Mouse (Mus musculus) liver, embryonic 11.5 days (tissue): Measurements from ENCODE around the gene Scn3b. TPM values are rescaled to one million over a fixed set of nuclear protein-coding genes. Genes with fewer than 3 reads are reported as not detected.
A peak's percentile ranks its signal among the peaks of the same experiment; 100 is the strongest.

Experiments used
- ATAC-seq: fragments of 200-750 bp; cut with Nextera tagmentation; replicated peaks from 2 replicates; pipeline ENCODE4 v1.8.0; 2017; ENCODE audit warnings: moderate number of reproducible peaks, mild to moderate bottlenecking, moderate TSS enrichment, moderate library complexity; ENCODE audit not compliant: low FRiP score
- DNase-seq: peaks from one replicate; pipeline ENCODE4 v3.0.0-alpha.2; 2017; ENCODE audit warnings: low spot score
- H3K27ac ChIP-seq: fragments of 300-500 bp; sonication (generic); 2 replicates; pipeline ENCODE4 v1.5.1; 2014; ENCODE audit warnings: mild to moderate bottlenecking, low read depth, low read length, control low read depth
- H3K27me3 ChIP-seq: fragments of 300-500 bp; sonication (generic); replicated peaks from 2 replicates; pipeline ENCODE4 v1.6.1; 2014; ENCODE audit warnings: low read length, mixed read lengths; ENCODE audit not compliant: control insufficient read depth, insufficient read depth
- H3K36me3 ChIP-seq: fragments of 300-500 bp; sonication (generic); 2 replicates; pipeline ENCODE4 v1.6.1; 2014; ENCODE audit warnings: mild to moderate bottlenecking, low read length, moderate library complexity, mixed read lengths; ENCODE audit not compliant: control insufficient read depth, insufficient read depth
- H3K4me1 ChIP-seq: fragments of 300-500 bp; sonication (generic); replicated peaks from 2 replicates; pipeline ENCODE4 v1.6.1; 2014; ENCODE audit warnings: low read length, mixed read lengths; ENCODE audit not compliant: control insufficient read depth, insufficient read depth
- H3K4me2 ChIP-seq: fragments of 300-500 bp; sonication (generic); 2 replicates; pipeline ENCODE4 v1.6.1; 2014; ENCODE audit warnings: mild to moderate bottlenecking, control low read depth, moderate library complexity
- H3K4me3 ChIP-seq: fragments of 300-500 bp; sonication (generic); 2 replicates; pipeline ENCODE4 v1.5.1; 2014; ENCODE audit warnings: low read depth, low read length, control low read depth
- H3K9ac ChIP-seq: fragments of 300-500 bp; sonication (generic); 2 replicates; pipeline ENCODE4 v1.6.1; 2014; ENCODE audit warnings: low read depth, low read length, control low read depth
- H3K9me3 ChIP-seq: fragments of 300-500 bp; sonication (generic); 2 replicates; pipeline ENCODE4 v1.6.1; 2016; ENCODE audit warnings: low read length, inconsistent platforms, mixed read lengths; ENCODE audit not compliant: control insufficient read depth
- WGBS: fragments of 180-500 bp; shearing (Covaris S2); extraction: QIAGEN DNeasy Blood & Tissue Kit; methylation state at CpG from one replicate; pipeline ENCODE4 v1.1.7; 2014; 5-methylcytosine and 5-hydroxymethylcytosine counted together
- polyA plus RNA-seq: library from polyadenylated mRNA; unstranded; fragments of >200 nt; fragmentation: Nextera tagmentation; extraction: Ambion mirVana; gene quantifications from 2 replicates; pipeline ENCODE4 v1.2.1, GENCODE M21; 2014

Scn3b gene
- polyA plus RNA-seq, 1 experiment from 2014 or later = 0.22 TPM

DNA sequence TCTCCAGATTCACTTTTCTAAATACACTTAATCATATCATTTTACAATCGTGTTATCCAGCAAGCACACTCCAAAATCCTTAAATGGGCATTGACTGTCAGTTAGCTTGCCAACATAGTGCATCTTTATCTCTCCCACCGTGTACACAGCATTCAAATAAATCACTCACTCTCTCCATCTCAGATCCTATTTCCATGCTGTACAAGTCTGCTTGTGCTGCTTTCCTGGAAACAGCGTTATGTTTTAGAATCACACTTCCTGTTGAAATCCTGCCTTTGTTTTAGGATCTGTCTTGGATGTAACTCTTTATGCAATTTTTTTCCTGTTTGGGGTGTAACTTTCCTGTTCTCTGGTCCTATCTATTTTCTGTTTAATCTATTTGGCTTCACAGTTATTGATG lies 16.6 kb upstream of the Scn3b start:
- no peak for ATAC-seq
- WGBS = 53% methylated on average over 3 of the region's 3 CpGs
- Histone ChIP-seq H3K4me1 (no peaks in the 10 kb centered on the region), H3K36me3 (no peaks in the 10 kb centered on the region), H3K9ac (no peak overlapping the region), H3K4me2 (no peak overlapping the region), H3K9me3 (no peaks in the 10 kb centered on the region), H3K4me3 (no peak overlapping the region), H3K27ac (no peak overlapping the region), H3K27me3 (no peaks in the 10 kb centered on the region)
- no peak for DNase-seq

DNA sequence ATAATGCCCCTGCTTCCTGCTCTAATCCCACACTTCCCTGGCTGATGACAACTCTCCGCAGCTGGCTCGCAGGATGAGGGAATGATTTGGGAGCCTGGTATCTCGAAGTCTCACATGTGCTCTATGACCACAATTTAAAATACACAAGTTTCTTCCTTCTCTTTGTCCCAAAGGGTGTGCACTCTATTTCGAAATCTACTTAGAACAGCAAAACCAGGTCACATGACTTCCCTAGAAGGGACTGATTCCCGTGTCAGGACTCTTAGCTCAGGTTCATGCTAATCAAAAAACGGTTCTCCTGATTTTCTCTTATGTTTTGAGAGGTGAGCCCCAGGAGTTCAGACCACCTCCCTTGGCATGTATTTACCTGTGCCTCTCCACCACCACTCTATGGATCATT lies 5.1 kb upstream of the Scn3b start:
- 42% methylated on average over 6 of the region's 6 CpGs for WGBS
- no peaks in the 10 kb centered on the region for H3K36me3 ChIP-seq
- DNase-seq (no peak), ATAC-seq (no peak)
- H3K4me2 ChIP-seq = no peak overlapping the region
- no peak overlapping the region for H3K4me3 ChIP-seq
- no peak overlapping the region for H3K9ac ChIP-seq
- peaks cover 11% of the 10 kb centered on the region for H3K27me3 ChIP-seq
- no peak overlapping the region for H3K27ac ChIP-seq
- no peaks in the 10 kb centered on the region for H3K9me3 ChIP-seq
- H3K4me1 ChIP-seq = no peaks in the 10 kb centered on the region; the same call in 1 of the 2 replicates

DNA sequence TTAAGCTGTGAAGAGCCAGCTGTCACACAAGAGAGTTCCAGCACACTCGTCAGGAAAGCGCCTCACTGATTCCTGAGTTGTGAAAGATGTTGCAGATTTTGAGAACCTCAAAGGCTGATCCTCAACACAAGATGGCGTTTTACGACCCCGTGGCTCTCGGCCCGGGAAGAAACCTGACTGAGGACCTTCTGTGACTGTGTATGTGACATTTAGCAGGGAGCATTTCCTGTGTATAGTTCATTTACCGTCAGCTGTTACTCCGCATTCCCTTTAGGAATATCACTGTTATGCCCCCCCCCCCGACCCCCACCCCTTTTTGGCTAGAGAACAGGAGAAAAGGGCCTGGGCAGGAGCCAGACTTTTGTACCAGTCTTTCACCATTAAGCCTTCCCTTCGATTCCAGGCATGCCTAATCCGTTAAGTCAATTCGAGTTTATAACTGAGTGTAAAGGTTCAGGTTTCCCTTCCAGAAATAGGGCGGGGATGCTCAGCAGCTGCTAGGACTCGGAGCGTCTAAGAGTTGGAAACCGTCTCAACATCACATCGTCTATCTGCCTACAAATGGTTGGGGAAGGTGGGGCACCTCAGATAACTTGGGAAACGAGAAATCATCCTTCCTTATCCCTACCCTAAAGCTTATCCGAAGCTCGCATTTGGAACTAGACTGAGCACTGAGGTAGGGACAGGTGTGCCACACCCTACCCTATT lies 823 bp upstream of the Scn3b start:
- Histone ChIP-seq H3K27ac (no peak overlapping the region), H3K36me3 (no peaks in the 10 kb centered on the region), H3K4me1 (no peaks in the 10 kb centered on the region; the same call in 1 of the 2 replicates), H3K4me2 (no peak overlapping the region), H3K27me3 (peaks cover 21% of the 10 kb centered on the region), H3K9ac (no peak overlapping the region), H3K4me3 (no peak overlapping the region), H3K9me3 (no peaks in the 10 kb centered on the region)
- DNase-seq (no peak), ATAC-seq (no peak)
- 20% methylated on average over 21 of the region's 21 CpGs for WGBS

DNA sequence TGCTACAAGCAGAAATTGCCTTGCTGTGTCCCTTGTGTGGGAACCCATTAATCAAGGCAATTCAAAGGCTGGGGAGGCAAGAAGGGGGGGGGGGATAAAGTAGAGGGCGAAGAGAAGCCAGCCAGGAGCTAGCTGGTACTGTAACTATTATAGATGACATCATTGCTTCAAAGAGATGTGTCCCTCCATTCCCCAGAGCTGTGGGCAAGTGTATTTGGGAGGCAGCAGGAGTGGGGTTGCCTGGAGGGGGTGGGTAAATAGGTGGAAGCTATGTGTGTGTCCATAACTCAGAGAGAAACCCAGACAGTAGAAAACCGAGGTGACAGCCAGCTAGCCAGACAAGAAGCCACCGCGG lies 292 bp upstream of the Scn3b start:
- H3K27ac ChIP-seq = no peak overlapping the region
- H3K27me3 ChIP-seq = peaks cover 21% of the 10 kb centered on the region
- H3K4me3 ChIP-seq = peak overlapping the region; percentile 28
- H3K9ac ChIP-seq = no peak overlapping the region
- DNase-seq (no peak), ATAC-seq (no peak)
- 3% methylated on average over 4 of the region's 4 CpGs for WGBS
- no peaks in the 10 kb centered on the region; the same call in 1 of the 2 replicates for H3K4me1 ChIP-seq
- peak overlapping the region; percentile 69 for H3K4me2 ChIP-seq
- H3K36me3 ChIP-seq = no peaks in the 10 kb centered on the region
- H3K9me3 ChIP-seq = no peaks in the 10 kb centered on the region

DNA sequence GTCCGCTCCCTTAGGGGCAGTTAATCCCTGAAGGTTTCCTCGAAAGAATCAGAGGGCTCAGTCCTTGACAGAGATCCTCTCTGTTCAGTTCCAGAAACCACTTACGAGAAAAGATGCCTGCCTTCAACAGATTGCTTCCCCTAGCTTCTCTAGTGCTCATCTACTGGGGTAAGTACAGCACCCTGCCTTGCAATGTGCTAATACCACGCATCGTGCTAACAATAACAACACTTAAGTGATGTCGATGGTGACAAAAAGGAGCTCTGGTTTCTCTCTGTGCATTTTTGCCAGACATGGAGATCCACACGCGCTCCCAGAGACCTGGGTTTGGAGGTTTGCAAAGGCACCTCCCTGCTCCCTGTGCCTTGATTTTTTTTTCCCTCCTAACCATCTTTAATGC lies 863 bp downstream of the Scn3b start:
- no peak overlapping the region for H3K27ac ChIP-seq
- ATAC-seq (no peak), DNase-seq (no peak)
- H3K27me3 ChIP-seq = peaks cover 21% of the 10 kb centered on the region
- peak overlapping the region; percentile 69; the same call in 1 of the 2 replicates for H3K4me2 ChIP-seq
- no peaks in the 10 kb centered on the region for H3K9me3 ChIP-seq
- no peak overlapping the region for H3K9ac ChIP-seq
- H3K4me1 ChIP-seq = no peaks in the 10 kb centered on the region; the same call in 1 of the 2 replicates
- H3K36me3 ChIP-seq = no peaks in the 10 kb centered on the region
- 27% methylated on average over 8 of the region's 8 CpGs for WGBS
- H3K4me3 ChIP-seq = no peak overlapping the region

DNA sequence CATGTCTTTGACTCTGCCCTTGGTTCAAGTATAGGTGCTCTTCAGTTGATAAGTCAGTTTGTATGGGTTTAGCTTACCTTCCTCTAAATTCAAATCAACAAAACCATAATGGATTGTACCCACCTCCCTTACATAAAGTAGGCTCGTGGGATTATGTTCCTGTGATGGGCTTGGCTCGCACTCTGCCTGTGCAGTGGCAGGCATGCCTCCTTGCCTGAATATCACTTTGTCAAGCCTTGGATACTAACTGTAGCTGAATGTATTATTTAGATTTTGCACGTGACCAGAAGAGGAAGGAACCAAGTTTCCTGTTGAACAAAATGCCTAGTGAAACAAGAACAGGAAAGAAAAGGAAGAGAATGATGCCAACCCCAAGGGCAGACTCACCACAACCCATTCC lies 2.1 kb downstream of the Scn3b start:
- Histone ChIP-seq H3K9ac (no peak overlapping the region), H3K4me2 (no peak overlapping the region), H3K27ac (no peak overlapping the region), H3K36me3 (no peaks in the 10 kb centered on the region), H3K4me3 (no peak overlapping the region), H3K9me3 (no peaks in the 10 kb centered on the region), H3K27me3 (peaks cover 21% of the 10 kb centered on the region), H3K4me1 (no peaks in the 10 kb centered on the region; the same call in 1 of the 2 replicates)
- ATAC-seq (no peak), DNase-seq (no peak)
- WGBS = 53% methylated on average over 3 of the region's 3 CpGs

DNA sequence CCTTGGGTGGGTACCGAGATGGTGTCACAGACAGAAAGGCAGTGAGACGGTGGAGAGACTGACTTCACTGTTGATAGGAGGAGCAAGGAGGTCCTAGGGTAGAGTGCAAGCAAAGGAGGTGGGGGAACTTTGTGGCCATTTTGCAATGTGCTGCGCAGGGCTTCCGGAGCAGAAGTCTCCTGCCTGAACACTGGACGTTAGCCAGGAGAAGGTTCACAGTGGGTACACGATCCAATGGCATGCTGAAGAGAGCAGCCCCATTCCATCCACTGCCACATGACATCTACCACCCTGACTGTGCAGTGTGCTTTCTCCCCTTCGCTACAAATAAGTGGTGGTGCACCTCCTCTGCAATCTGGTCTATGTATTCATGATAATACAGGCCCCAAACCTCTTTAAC lies 3.8 kb downstream of the Scn3b start:
- DNase-seq = no peak
- no peak overlapping the region for H3K4me2 ChIP-seq
- WGBS = 77% methylated on average over 7 of the region's 7 CpGs

DNA sequence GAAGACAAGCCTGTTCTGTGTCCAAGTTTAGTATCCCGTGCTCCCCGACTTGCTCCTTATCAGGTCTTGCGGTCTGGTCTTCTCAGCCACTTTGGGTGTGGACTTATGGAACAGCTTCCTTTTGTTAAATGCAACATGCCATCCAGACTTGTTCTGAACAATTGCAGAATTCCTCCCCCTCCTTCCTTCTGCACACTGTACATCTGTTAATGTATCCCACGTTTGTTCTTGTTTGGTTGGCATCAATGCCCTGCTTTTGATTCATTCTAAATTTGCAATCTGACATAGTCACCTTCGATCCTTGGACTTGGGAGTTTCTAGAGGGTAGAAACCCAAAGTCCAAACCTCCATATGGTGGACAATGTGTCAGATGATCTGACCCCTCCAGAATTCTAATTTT lies 6.9 kb downstream of the Scn3b start:
- Histone ChIP-seq H3K9ac (no peak overlapping the region), H3K4me1 (no peaks in the 10 kb centered on the region), H3K27me3 (no peaks in the 10 kb centered on the region), H3K36me3 (no peaks in the 10 kb centered on the region), H3K4me3 (no peak overlapping the region), H3K9me3 (no peaks in the 10 kb centered on the region), H3K27ac (no peak overlapping the region), H3K4me2 (no peak overlapping the region)
- WGBS = 84% methylated on average over 5 of the region's 5 CpGs
- DNase-seq (no peak), ATAC-seq (no peak)

More for the DNA sequence above, 3.8 kb downstream of the Scn3b start:
- Histone ChIP-seq H3K9me3 (no peaks in the 10 kb centered on the region), H3K4me3 (no peak overlapping the region), H3K27ac (no peak overlapping the region), H3K36me3 (no peaks in the 10 kb centered on the region), H3K4me1 (no peaks in the 10 kb centered on the region; the same call in 1 of the 2 replicates), H3K9ac (no peak overlapping the region), H3K27me3 (peaks cover 21% of the 10 kb centered on the region)
- ATAC-seq = no peak

DNA sequence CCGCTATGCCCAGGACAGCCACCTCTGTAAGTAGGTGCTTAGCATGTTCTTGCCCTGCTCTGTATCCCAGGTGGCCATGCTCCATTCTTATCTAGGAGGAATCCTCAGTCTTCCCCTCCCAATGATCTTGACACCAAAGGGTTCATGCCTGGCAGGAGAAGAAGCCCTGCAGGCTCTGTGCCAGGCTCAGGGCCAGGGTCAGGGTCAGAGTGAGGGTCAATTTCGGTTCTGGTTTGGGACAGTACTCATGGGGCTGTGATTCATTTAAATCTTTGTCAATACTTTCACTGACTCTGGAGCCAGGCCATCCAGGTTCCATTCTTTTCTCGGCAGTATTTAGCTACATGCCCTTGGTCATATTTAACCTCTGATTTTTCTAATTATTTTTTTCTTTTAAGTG lies 8.7 kb downstream of the Scn3b start:
- H3K4me1 ChIP-seq = no peaks in the 10 kb centered on the region
- ATAC-seq = no peak
- no peak overlapping the region for H3K9ac ChIP-seq
- H3K27me3 ChIP-seq = no peaks in the 10 kb centered on the region
- WGBS = 62% methylated on average over 3 of the region's 3 CpGs
- no peak overlapping the region for H3K4me2 ChIP-seq
- no peak for DNase-seq
- no peak overlapping the region for H3K27ac ChIP-seq
- H3K4me3 ChIP-seq = no peak overlapping the region
- H3K9me3 ChIP-seq = no peaks in the 10 kb centered on the region
- H3K36me3 ChIP-seq = no peaks in the 10 kb centered on the region
